Mouse (Mus musculus): ENCODE data around the gene Gm10720.
"Not testable (repeated sequence)": the region's sequence is repeated elsewhere in the genome, so short reads cannot be mapped to it uniquely, and the experiment has no call there.

The Gm10720 gene

DNA sequence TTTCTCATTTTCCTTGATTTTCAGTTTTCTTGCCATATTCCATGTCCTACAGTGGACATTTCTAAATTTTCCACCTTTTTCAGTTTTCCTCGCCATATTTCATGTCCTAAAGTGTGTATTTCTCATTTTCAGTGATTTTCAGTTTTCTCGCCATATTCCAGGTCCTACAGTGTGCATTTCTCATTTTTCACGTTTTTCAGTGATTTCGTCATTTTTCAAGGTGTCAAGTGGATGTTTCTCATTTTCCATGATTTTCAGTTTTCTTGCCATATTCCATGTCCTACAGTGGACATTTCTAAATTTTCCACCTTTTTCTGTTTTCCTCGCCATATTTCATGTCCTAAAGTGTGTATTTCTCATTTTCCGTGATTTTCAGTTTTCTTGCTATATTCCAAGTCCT, 10.2 kb downstream of the Gm10720 start:
- peak; percentile 67 to 85 for DNase-seq (ENCODE audit: low spot score in 2 of 2)

DNA sequence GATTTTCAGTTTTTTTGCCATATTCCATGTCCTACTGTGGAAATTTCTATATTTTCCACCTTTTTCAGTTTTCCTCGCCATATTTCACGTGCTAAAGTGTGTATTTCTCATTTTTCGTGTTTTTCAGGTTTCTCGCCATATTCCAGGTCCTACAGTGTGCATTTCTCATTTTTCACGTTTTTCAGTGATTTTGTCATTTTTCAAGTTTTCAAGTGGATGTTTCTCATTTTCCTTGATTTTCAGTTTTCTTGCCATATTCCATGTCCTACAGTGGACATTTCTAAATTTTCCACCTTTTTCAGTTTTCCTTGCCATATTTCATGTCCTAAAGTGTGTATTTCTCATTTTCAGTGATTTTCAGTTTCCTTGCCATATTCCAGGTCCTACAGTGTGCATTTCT, 10.7 kb downstream of the Gm10720 start:
- not testable (repeated sequence) for DNase-seq (ENCODE audit: low spot score in 2 of 2)

DNA sequence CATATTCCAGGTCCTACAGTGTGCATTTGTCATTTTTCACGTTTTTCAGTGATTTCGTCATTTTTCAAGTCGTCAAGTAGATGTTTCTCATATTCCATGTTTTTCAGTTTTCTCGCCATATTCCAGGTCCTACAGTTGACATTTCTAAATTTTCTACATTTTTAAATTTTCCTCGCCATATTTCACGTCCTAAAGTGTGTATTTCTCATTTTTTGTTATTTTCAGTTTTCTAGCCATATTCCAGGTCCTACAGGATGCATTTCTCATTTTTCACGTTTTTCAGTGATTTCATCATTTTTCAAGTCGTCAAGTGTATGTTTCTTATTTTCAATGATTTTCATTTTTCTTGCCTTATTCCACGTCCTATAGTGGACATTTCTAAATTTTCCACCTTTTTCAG, 11.3 kb downstream of the Gm10720 start:
- not testable (repeated sequence) for DNase-seq (ENCODE audit: low spot score in 2 of 2)

DNA sequence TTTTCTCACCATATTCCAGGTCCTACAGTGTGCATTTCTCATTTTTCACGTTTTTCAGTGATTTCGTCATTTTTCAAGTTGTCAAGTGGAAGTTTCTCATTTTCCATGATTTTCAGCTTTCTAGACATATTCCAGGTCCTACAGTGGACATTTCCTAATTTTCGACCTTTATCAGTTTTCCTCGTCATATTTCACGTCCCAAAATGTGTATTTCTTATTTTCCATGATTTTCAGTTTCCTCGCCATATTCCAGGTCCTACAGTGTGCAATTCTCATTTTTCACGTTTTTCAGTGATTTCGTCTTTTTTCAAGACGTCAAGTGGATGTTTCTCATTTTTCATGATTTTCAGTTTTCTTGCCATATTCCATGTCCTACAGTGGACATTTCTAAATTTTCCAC, 11.7 kb downstream of the Gm10720 start:
- DNase-seq (ENCODE audit: low spot score in 2 of 2) = not testable (repeated sequence)

- DNase-seq (ENCODE audit: low spot score in 2 of 2) = peak; percentile 9 to 25
These were observed 14.0 kb downstream of the Gm10720 start for GRCm38 (mm10) chr9:3029276-3030000.

GRCm38 (mm10) chr9:3030677-3031318, 15.3 kb downstream of the Gm10720 start:
- DNase-seq (ENCODE audit: low spot score in 2 of 2) = not testable (repeated sequence)

GRCm38 (mm10) chr9:3034299-3034698, 18.8 kb downstream of the Gm10720 start, which contains the start of gene Gm17535:
Gene Gm17535 (plus strand): TSS chr9:3034599.
- not testable (repeated sequence) for DNase-seq (ENCODE audit: low spot score in 2 of 2)

GRCm38 (mm10) chr9:3036577-3036976, 21.1 kb downstream of the Gm10720 start, which contains the start of gene Gm10715:
Gene Gm10715 (plus strand): TSS chr9:3036877.
- not testable (repeated sequence) for DNase-seq (ENCODE audit: low spot score in 2 of 2)

DNA sequence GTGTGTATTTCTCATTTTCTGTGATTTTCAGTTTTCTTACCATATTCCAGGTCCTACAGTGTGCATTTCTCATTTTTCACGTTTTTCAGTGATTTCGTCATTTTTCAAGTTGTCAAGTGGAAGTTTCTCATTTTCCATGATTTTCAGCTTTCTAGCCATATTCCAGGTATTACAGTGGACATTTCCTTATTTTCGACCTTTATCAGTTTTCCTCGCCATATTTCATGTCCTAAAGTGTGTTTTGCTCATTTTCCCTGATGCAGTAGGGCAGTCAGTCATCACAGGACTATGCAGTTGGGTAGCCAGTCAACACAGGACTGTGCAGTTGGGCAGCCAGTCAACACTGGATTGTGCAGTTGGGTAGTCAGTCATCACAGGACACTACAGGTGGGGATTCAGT, 22.7 kb downstream of the Gm10720 start:
- DNase-seq (ENCODE audit: low spot score in 2 of 2) = not testable (repeated sequence)
